Mouse (Mus musculus) kidney, adult 2 months (tissue): Measurements from ENCODE around the gene Kirrel3.

Experiments
- CTCF ChIP-seq: fragments of 200-500 bp; conservative IDR thresholded peaks from 2 replicates; pipeline ENCODE4 v1.5.1; 2011; ENCODE audit warnings: low read depth, mild to moderate bottlenecking, control low read depth, low read length, moderate library complexity, mixed read lengths; ENCODE audit not compliant: insufficient read depth, insufficient read length
- POLR2A ChIP-seq: fragments of 200-500 bp; IDR thresholded peaks from one replicate; pipeline ENCODE4 v1.6.1; 2011; ENCODE audit warnings: low read depth, low read length, control low read depth

- TF ChIP-seq CTCF (no peak), POLR2A (no peak)
Measured at GRCm38 (mm10) chr9:34644392-34644791, 158.7 kb downstream of the Kirrel3 start.
